Mouse (Mus musculus): ENCODE results near the gene Lrrc56.
"Not testable (repeated sequence)": the region's sequence is repeated elsewhere in the genome, so short reads cannot be mapped to it uniquely, and the experiment has no call there.

Gene Lrrc56

GRCm38 (mm10) chr7:141215880-141216733 lies 22.1 kb downstream of the Lrrc56 start:
- peak; percentile 61 to 84 for DNase-seq (ENCODE audit: inconsistent age in 2 of 2, low spot score in 1 of 2)

- DNase-seq (ENCODE audit: inconsistent age in 2 of 2, low spot score in 1 of 2) = no peak
These were observed 22.9 kb downstream of the Lrrc56 start for GRCm38 (mm10) chr7:141216894-141217293.

GRCm38 (mm10) chr7:141217343-141218013 lies 23.5 kb downstream of the Lrrc56 start:
- DNase-seq (ENCODE audit: inconsistent age in 2 of 2, low spot score in 1 of 2) = no peak

DNA sequence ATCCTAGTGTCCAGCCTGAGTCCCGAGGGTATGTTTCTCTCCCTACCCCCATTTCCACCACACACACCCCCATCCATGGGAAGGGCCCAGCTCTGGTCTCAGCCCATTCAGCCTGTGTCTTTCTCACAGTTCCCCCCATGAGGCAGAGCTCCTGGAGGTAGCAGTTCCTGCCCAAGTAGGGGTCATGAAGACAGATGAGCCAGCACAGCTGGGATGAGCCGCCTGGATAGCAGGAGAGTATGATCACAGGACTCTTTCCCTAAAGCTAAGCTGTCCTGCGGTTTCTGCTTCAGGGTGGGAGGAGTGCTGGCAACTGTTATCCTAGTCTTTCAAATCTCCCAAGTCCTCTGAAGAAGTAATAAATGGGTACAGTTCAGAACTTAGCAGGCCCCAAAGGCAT lies 24.2 kb downstream of the Lrrc56 start:
- no peak for DNase-seq (ENCODE audit: inconsistent age in 2 of 2, low spot score in 1 of 2)

DNA sequence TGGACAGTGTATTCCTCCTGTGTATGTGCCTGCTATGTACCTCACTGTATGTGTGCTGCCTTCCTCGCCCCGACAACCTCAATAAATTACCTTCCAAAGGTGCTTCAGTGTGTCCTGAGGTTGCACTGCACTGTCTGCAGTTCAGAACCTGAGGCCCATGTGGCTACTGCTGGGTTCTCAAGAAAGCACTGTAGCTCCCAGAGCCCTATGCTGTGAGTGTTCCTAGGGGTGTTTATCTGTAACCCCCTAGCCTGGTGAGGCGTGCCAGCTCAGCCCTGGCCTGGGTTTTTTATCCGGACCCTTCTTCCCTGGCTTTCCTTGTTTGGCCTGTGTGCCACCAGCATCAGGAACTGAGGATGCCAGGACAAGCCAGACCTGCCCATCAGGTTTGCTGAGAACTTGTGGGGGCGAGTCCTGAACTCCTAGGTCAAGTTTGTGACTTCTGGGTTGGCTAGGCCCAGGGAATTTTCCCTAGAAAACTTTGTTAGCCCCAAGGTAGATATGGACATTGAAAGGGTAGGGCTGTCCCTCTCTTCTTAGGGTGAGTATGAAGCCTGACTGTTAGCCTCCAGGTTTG lies 24.7 kb downstream of the Lrrc56 start:
- no peak for DNase-seq (ENCODE audit: inconsistent age in 2 of 2, low spot score in 1 of 2)

- no peak for DNase-seq (ENCODE audit: inconsistent age in 2 of 2, low spot score in 1 of 2)
These were observed 25.7 kb downstream of the Lrrc56 start for GRCm38 (mm10) chr7:141219558-141220099.

- DNase-seq (ENCODE audit: inconsistent age in 2 of 2, low spot score in 1 of 2) = no peak
These were observed 26.4 kb downstream of the Lrrc56 start for GRCm38 (mm10) chr7:141220377-141220776.

DNA sequence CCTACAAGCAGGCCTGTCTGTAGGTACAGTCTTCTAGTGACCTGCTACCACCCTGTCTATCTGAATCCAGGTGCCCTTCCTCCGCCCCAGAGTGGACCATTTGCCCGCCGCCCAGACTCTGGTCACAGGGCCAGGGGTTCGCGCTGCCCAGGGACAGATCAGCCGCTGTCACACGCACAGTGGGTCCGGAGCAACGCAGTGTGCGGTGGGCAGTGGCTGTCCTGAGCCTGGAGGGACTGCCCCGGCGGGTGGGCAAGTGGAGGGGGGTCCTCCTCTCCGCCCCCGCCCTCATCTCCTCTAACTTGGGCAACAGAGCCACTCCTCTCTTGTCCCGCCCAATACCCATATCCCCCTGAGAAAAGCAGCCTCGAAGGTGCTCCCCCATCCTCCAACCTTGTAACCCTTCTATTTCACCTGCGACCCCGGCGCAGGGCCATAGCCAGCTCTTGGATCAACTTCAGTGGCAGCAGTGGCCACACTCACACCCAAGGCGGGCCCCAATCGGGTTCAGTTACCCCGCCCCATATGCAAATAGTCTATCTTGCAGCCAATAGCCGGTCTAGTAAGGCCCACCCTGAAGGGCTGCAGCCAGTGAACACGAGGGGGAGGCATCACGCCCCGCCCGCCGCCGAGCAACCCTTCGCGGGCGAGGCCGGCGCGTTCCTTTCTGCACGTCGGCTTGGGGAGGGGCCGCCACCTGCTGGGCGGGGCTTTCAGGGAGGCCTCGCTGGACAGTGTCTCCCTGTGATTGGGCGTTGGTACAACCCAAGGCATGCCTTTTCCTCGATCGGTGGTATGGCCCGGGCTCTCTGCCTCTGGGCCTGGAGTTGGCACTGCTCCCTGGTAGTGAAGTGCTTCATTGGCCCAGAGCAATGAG lies 27.5 kb downstream of the Lrrc56 start:
- peak; percentile 99 for DNase-seq (ENCODE audit: inconsistent age in 2 of 2, low spot score in 1 of 2)

DNA sequence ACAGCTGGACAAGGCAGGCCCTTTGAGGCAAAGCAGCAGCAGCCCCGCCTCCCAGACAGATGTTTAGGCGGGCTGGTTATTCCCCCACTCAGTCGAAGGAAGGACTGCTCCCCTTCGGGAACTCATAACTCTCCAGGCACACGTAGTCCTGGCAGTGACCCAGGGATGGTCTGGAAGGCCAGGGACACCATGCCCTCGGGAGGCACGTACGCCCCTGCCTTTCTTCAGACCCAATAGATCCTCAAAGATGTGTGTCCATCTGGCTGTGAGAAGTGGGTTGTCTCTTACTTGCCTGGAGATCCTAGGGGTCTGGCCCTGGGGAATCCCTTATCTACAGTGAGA lies 28.1 kb downstream of the Lrrc56 start:
- no peak for DNase-seq (ENCODE audit: inconsistent age in 2 of 2, low spot score in 1 of 2)

GRCm38 (mm10) chr7:141222696-141223215 lies 28.8 kb downstream of the Lrrc56 start:
- DNase-seq (ENCODE audit: inconsistent age in 2 of 2, low spot score in 1 of 2) = peak in 1 of 2 experiments; percentile 61

DNA sequence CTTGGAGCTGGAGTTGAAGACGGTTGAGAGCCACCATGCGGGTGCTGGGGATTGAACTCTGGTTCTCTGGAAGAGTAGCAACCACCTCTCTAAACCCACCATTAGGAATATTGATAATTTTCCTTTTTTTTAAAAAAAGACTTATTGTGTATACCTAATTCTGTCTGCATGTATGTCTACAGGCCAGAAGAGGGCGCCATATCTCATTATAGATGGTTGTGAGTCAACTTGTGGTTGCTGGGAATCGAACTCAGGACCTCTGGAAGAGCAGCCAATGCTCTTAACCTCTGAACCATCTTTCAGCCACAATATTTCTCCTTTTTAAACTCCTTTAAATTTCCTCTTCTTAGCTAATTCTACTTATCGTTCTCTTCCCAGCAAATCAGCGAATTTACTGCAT lies 32.6 kb downstream of the Lrrc56 start:
- DNase-seq (ENCODE audit: inconsistent age in 2 of 2, low spot score in 1 of 2) = no peak

- DNase-seq (ENCODE audit: inconsistent age in 2 of 2, low spot score in 1 of 2) = no peak
These were observed 33.8 kb downstream of the Lrrc56 start for GRCm38 (mm10) chr7:141227796-141228195.

- DNase-seq (ENCODE audit: inconsistent age in 2 of 2, low spot score in 1 of 2) = peak; percentile 91 to 98
These were observed 34.5 kb downstream of the Lrrc56 start, which contains the start of gene Phrf1 for GRCm38 (mm10) chr7:141228279-141229067. Gene Phrf1 (plus strand): TSS chr7:141228784.

GRCm38 (mm10) chr7:141229702-141230101 lies 35.7 kb downstream of the Lrrc56 start:
- no peak for DNase-seq (ENCODE audit: inconsistent age in 2 of 2, low spot score in 1 of 2)

- peak in 1 of 2 experiments; percentile 29 for DNase-seq (ENCODE audit: inconsistent age in 2 of 2, low spot score in 1 of 2)
These were observed 36.6 kb downstream of the Lrrc56 start for GRCm38 (mm10) chr7:141230570-141230969.

GRCm38 (mm10) chr7:141231111-141231510 lies 37.2 kb downstream of the Lrrc56 start:
- no peak for DNase-seq (ENCODE audit: inconsistent age in 2 of 2, low spot score in 1 of 2)

DNA sequence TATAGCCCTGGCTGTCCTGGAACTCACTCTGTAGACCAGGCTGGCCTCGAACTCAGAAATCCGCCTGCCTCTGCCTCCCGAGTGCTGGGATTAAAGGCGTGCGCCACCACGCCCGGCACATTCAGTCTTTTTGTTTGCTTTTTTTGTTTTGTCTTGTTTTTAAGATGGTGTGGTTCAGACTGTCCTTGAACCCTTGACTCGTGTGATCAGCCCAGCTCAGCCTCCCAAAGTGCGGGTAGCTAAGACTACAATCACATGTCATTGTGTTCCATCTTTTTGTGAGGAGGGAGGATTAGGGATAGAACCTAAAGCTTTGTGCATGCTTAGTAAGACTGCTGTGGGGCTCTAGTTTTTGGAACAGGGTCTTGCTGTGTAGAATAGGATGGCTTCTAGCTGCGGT lies 37.6 kb downstream of the Lrrc56 start:
- DNase-seq (ENCODE audit: inconsistent age in 2 of 2, low spot score in 1 of 2) = no peak

GRCm38 (mm10) chr7:141250486-141250885 lies 56.5 kb downstream of the Lrrc56 start:
- DNase-seq (ENCODE audit: inconsistent age in 2 of 2, low spot score in 1 of 2) = not testable (repeated sequence)

GRCm38 (mm10) chr7:141256159-141256558 lies 62.2 kb downstream of the Lrrc56 start:
- DNase-seq (ENCODE audit: inconsistent age in 2 of 2, low spot score in 1 of 2) = no peak

All from adrenal gland, adult (tissue).